Mouse (Mus musculus) frontal cortex, postnatal 14 days (tissue): ENCODE measurements around the gene Ssr3.
"Not testable (repeated sequence)": the region's sequence is repeated elsewhere in the genome, so short reads cannot be mapped to it uniquely, and the experiment has no call there.

Source experiments
- DNase-seq, 2 experiments: peaks; one replicate each; pipeline ENCODE4 v3.0.0; 2022; ENCODE audit warnings: low spot score in 2 of 2

Gene Ssr3

GRCm38 (mm10) chr3:65392421-65392817 lies at the start of gene Ssr3:
Ssr3 (minus strand) TSS chr3:65392623.
- peak; percentile 96 to 97 for DNase-seq

GRCm38 (mm10) chr3:65441586-65442111 lies 49.2 kb upstream of the Ssr3 start:
- DNase-seq, result peak; percentile 40 to 75

GRCm38 (mm10) chr3:65438511-65439228 lies 46.2 kb upstream of the Ssr3 start:
- no peak for DNase-seq

GRCm38 (mm10) chr3:65435812-65436211 lies 43.4 kb upstream of the Ssr3 start:
- no peak for DNase-seq

GRCm38 (mm10) chr3:65435101-65435571 lies 42.7 kb upstream of the Ssr3 start:
- no peak for DNase-seq

GRCm38 (mm10) chr3:65432236-65432635 lies 39.8 kb upstream of the Ssr3 start:
- DNase-seq, result no peak

GRCm38 (mm10) chr3:65419706-65420105 lies 27.3 kb upstream of the Ssr3 start:
- DNase-seq, result no peak

GRCm38 (mm10) chr3:65417913-65418594 lies 25.6 kb upstream of the Ssr3 start:
- no peak for DNase-seq

- no peak for DNase-seq
Measured at GRCm38 (mm10) chr3:65416571-65416970, 24.1 kb upstream of the Ssr3 start.

GRCm38 (mm10) chr3:65407891-65408290 lies 15.5 kb upstream of the Ssr3 start:
- no peak for DNase-seq

GRCm38 (mm10) chr3:65405781-65406180 lies 13.4 kb upstream of the Ssr3 start:
- DNase-seq, result no peak

- DNase-seq, result no peak
Measured at GRCm38 (mm10) chr3:65397566-65397965, 5.1 kb upstream of the Ssr3 start.

- no peak for DNase-seq
Measured at GRCm38 (mm10) chr3:65396835-65397504, 4.5 kb upstream of the Ssr3 start.

GRCm38 (mm10) chr3:65395111-65395510 lies 2.7 kb upstream of the Ssr3 start:
- DNase-seq, result not testable (repeated sequence)

- peak in 1 of 2 experiments; percentile 12 for DNase-seq
Measured at GRCm38 (mm10) chr3:65391784-65392420, 521 bp downstream of the Ssr3 start.

GRCm38 (mm10) chr3:65391222-65391783 lies 1.1 kb downstream of the Ssr3 start:
- no peak for DNase-seq

- no peak for DNase-seq
Measured at GRCm38 (mm10) chr3:65385771-65386170, 6.7 kb downstream of the Ssr3 start.

GRCm38 (mm10) chr3:65384431-65384830 lies 8.0 kb downstream of the Ssr3 start:
- no peak for DNase-seq

GRCm38 (mm10) chr3:65381094-65381493 lies 11.3 kb downstream of the Ssr3 start:
- no peak for DNase-seq

GRCm38 (mm10) chr3:65379884-65380539 lies 12.4 kb downstream of the Ssr3 start:
- no peak for DNase-seq

- no peak for DNase-seq
Measured at GRCm38 (mm10) chr3:65378724-65379123, 13.7 kb downstream of the Ssr3 start.
